Mouse (Mus musculus): ENCODE results near the gene Camk2n2. TPM values are rescaled to one million over a fixed set of nuclear protein-coding genes. Genes with fewer than 3 reads are reported as not detected.

Gene Camk2n2
- polyA plus RNA-seq (2012; rRNA removed; ENCODE audit: low replicate concordance): 6.2 and 7.9 TPM in 2 replicates

DNA sequence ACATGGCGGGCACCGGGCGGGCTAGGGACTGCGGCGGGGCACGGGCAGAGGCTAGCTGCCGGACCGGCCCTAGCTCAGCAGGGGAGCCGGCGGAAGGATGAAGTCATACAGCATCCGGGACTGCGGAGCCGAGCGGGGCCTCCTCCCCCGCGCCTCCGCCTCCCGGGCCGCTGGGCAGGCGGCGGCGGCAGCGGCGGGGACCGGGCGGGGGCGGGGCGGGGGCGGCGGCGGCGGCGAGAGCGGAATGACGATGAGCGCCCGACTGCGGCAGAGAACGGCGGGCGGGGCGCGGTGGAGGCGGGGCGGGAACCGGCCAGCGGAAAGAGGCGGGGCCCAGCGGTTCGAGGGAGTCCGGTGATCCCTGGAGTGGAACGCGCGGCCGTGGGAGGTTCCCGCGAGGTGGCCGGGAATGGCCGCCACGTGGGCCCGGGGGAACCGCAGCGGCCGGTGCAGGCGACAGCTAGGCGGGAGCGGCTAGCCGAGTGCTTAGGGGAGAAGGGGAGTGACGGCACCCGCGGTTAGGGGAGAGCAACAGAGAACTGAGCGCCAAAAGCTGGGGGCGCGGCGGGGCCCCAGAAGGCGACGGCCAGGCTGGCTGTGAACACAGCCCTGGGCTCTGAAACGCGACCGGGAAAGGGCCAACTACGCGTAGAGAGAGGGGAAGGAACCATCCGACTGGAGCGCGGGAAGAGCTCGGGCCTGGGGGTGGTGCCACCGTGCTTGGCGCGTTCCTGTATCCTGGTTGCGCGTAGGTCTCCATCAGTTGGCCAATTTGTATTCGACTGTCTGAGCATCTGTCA lies at the start of gene Camk2n2:
Camk2n2 (minus strand) TSS at position 97 of the 800 bp plus-strand sequence.

GRCm38 (mm10) chr16:20668013-20668412 lies 46.9 kb upstream of the Camk2n2 start, which contains the start of gene Eif4g1:
TSS of gene Eif4g1 (plus strand) at chr16:20668313.

DNA sequence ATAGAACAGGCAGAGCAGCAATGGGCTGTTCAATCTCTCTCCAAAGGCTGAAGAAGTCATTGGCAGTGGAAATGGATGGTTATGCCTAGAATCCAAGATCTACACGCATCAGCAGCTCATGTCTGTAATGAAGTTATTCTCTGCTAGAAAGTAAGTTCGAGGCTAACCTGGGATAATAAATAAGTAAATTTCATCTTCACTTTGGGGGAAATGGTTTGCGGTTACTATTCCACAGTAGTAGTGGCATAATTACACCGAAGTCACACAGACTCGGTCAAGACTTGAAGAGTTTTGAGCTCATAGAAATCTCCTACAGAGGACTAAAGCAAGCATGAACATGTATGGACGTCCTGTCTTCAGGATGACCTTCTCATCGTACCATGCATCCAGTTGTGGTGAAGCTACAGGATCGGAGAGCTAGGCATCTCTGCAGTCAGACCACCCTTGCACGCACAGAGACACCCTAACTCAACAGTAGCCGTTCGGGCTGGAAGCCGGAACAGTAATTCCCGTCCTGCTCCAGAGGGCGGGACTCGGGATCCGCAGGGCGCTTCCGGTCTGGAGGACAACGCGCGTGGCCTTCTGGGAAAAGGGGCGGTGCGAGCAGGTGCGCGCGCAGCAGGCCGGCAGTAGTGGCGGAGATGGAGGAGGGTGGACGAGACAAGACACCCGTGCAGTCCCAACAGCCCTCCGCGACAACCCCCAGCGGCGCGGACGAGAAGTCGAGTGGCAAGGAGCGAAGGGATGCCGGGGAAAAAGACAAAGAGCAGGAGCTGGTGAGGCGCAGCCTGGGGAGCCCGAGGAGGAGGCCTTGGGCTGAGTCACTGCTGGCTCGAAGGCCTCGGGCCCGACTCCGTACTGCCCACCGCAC lies 30.2 kb upstream of the Camk2n2 start, which contains the start of gene Psmd2:
Psmd2 (plus strand) TSS at position 577 of the 871 bp plus-strand sequence.

GRCm38 (mm10) chr16:20629731-20630634 lies 8.9 kb upstream of the Camk2n2 start, which contains the start of gene Ece2:
TSS of gene Ece2 (plus strand) at chr16:20629828.

DNA sequence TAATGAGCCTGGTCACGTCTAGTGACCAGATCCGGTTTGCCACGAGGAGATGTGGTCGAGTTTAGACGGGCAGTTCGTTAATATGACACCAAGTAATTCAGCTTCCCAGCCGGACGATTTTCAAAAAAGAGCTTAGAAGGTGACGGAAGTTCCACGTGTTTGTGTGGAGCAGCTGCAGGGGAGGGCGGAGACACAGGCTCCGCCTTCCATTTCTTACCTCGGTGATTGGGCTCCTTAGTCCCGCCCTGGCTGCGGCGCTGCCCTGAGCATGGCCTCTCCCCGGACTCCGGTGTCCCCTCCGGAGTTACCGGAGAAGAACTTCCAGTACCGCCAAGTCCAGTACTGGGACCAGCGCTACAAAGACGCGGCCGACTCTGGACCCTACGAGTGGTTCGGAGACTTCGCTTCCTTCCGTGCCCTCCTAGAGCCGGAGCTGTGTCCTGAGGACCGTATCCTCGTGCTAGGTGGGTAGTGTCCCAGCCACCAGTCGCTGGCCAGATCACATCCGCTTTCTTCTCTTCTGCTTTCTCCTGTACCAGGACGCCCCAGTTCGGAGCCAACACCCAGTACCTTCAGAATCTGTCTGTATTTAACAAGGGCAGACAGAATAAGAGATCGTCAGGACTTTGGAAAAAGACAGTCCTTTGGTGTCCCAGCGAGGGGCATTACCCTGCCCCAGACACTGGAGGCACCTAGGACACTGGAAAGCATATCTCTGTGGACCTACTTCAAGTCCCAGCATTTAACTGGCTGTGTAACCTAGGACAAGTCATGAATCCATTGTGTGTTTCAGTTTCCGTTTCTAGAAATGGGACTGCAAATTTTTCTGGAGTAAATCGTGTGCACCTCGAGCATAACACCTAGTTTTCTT lies 9.5 kb downstream of the Camk2n2 start, which contains the start of the genes Eef1akmt4, Gm49333 and Alg3:
Eef1akmt4 (plus strand) TSS at position 237 of the 871 bp plus-strand sequence.
Gm49333 (plus strand) TSS at position 254 of the 871 bp plus-strand sequence.
Alg3 (minus strand) TSS at position 379 of the 871 bp plus-strand sequence.

GRCm38 (mm10) chr16:20589366-20589938 lies 31.6 kb downstream of the Camk2n2 start, which contains the start of gene Vwa5b2:
TSS of gene Vwa5b2 (plus strand) at chr16:20589471.

Other genes starting within 250 kb of the Camk2n2 start
- gene Abcc5, start 194.9 kb downstream of the Camk2n2 start, polyA plus RNA-seq (2012; rRNA removed; ENCODE audit: low replicate concordance): 158 and 202 TPM in 2 replicates
- 33.5 and 37.2 TPM in 2 replicates for gene Eif2b5, start 122.5 kb downstream of the Camk2n2 start, polyA plus RNA-seq (2012; rRNA removed; ENCODE audit: low replicate concordance)
- gene Dvl3, start 104.3 kb downstream of the Camk2n2 start, polyA plus RNA-seq (2012; rRNA removed; ENCODE audit: low replicate concordance): 18.9 and 58.4 TPM in 2 replicates
- 366 and 507 TPM in 2 replicates for gene Ap2m1, start 85.8 kb downstream of the Camk2n2 start, polyA plus RNA-seq (2012; rRNA removed; ENCODE audit: low replicate concordance)
- gene Abcf3, start 72.7 kb downstream of the Camk2n2 start, polyA plus RNA-seq (2012; rRNA removed; ENCODE audit: low replicate concordance): 43.3 and 60.9 TPM in 2 replicates
- gene Vwa5b2, start 31.8 kb downstream of the Camk2n2 start, polyA plus RNA-seq (2012; rRNA removed; ENCODE audit: low replicate concordance): 0.03 and 1.3 TPM in 2 replicates
- 16.2 and 24.2 TPM in 2 replicates for gene Eef1akmt4, start 9.7 kb downstream of the Camk2n2 start, polyA plus RNA-seq (2012; rRNA removed; ENCODE audit: low replicate concordance)
- not detected in 2 replicates for gene Gm49333, start 9.7 kb downstream of the Camk2n2 start, polyA plus RNA-seq (2012; rRNA removed; ENCODE audit: low replicate concordance)
- gene Alg3, start 9.6 kb downstream of the Camk2n2 start, polyA plus RNA-seq (2012; rRNA removed; ENCODE audit: low replicate concordance): 23.0 and 32.9 TPM in 2 replicates
- 0.69 and 17.0 TPM in 2 replicates for gene Ece2, start 8.5 kb upstream of the Camk2n2 start, polyA plus RNA-seq (2012; rRNA removed; ENCODE audit: low replicate concordance)
- 122 and 129 TPM in 2 replicates for gene Psmd2, start 30.4 kb upstream of the Camk2n2 start, polyA plus RNA-seq (2012; rRNA removed; ENCODE audit: low replicate concordance)
- 409 and 459 TPM in 2 replicates for gene Eif4g1, start 47.0 kb upstream of the Camk2n2 start, polyA plus RNA-seq (2012; rRNA removed; ENCODE audit: low replicate concordance)
- 7.6 and 18.4 TPM in 2 replicates for gene Fam131a, start 72.0 kb upstream of the Camk2n2 start, polyA plus RNA-seq (2012; rRNA removed; ENCODE audit: low replicate concordance)
- 14.3 and 27.0 TPM in 2 replicates for gene Polr2h, start 96.4 kb upstream of the Camk2n2 start, polyA plus RNA-seq (2012; rRNA removed; ENCODE audit: low replicate concordance)
- 11.8 and 49.4 TPM in 2 replicates for gene Clcn2, start 96.5 kb upstream of the Camk2n2 start, polyA plus RNA-seq (2012; rRNA removed; ENCODE audit: low replicate concordance)
- 13.6 and 27.1 TPM in 2 replicates for gene Chrd, start 111.8 kb upstream of the Camk2n2 start, polyA plus RNA-seq (2012; rRNA removed; ENCODE audit: low replicate concordance)
- gene Thpo, start 113.2 kb upstream of the Camk2n2 start, polyA plus RNA-seq (2012; rRNA removed; ENCODE audit: low replicate concordance): 4.2 and 5.3 TPM in 2 replicates

Data from subcutaneous adipose tissue, adult 2 months (tissue).